Mouse (Mus musculus) NIH3T3 (cell line): ENCODE measurements around the gene Itga8.

ENCODE experiments used
- DNase-seq: peaks from one replicate; pipeline ENCODE4 v3.0.0-alpha.2; 2012; ENCODE audit warnings: low read depth

The Itga8 gene

DNA sequence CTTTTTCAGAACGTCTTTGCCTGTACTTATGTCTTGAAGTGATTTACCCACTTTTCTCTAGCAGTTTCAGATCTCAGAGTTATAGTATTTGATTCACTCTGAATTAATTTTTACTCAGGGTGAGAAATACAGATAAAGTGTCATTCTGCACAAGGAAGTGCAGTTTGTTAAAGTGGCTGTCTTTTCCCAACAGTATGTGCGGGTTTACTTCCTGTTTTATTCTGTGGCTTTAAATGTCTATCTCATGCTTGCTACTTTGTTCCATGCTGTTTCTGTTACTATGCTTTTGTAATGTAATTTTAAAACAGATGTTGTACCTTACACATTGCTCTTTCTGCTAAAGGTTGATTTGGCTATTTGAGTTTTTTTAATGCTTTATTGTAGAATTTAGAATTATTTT, 216.2 kb downstream of the Itga8 start:
- no peak for DNase-seq

DNA sequence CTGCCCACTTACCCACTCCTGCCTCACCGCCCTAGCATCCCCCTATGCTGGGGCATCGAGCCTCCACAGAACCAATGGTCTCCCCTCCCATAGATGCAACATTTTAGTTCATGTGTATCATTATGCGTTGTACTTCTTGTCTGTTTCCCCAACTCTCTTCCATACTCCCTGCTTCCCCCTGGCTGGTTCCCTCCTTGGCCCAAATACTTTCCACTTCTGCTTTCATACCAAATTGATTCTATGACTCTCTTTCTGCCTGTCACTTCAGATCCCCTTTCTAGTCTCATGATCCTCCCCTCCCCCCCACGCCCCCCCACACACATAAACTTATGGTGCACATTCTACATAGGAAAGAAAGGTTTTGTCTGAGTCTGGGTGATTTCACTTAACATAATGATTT, 217.4 kb downstream of the Itga8 start:
- DNase-seq: no peak

GRCm38 (mm10) chr2:12077266-12077891, 224.3 kb downstream of the Itga8 start:
- peak; percentile 62 for DNase-seq

DNA sequence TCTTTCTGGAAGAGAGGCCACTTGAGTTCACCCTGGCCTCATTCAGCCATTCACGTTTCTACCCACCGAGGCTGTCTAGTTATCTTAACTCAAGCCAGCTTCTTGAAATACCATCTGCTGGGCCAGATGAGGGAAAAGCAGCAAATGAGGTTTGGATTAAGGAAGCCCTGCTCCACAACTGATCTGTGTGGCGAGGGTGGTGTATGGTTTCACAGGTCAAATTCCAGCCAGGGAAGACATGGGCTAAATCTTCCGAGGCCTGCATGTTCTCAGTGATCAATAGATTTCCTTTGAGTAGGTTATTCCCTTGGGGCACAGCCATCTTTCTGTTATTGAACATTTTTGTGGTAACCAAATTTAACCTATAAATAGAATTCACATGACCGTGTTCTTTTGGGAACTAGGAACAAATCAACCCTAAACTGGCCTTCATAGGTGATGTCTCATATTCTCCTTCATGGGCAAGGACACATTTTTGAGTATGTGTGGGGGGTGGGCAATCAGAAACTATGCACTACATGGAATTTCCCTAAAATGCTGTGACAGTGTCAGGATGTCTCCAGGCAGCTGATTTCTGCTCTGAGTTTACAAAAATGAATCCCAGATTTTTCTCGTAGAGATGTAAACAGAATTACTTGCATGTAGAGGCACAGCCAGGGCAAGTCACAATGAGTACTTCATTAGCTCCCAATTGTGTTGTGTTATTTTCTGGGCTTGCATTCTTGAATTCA, 235.9 kb downstream of the Itga8 start:
- peak; percentile 77 for DNase-seq

DNA sequence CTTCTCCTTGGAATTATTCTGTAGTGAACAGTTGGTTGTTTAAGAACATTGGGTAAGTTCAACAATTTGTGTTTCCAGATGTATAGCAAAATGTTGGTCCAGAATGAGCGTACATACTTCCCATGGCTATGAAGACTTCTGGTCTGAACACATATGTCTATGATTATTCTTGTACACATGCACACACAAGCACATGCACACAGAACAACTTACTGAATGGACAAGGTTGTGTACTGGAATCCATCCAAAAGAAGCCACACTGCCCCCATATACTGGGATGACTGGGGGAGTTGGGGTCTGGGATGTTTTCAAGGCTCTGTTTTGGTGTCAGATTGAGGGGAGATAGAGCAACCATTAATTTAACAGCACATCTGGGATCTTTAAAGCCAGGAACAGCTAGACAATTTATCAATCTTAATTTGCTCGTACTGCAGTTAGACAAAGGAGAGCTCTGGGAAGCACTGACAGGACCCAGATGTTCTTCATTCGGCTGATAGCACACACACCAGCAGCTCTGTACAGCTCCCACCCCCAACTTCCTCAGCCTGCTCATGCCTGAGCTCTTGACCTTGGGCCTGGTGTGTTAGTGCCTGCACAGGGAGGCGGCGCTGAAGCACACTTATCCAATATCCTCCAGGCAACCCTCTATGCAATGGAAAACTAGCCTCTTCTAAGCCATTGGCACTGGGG, 241.5 kb downstream of the Itga8 start:
- DNase-seq: peak; percentile 68
